Mouse (Mus musculus) forebrain, embryonic 10.5 days (tissue): ENCODE measurements around the gene Cdhr1. TPM values are rescaled to one million over a fixed set of nuclear protein-coding genes. Genes with fewer than 3 reads are reported as not detected.

Experiments used
- DNase-seq: peaks from one replicate; pipeline ENCODE4 v3.0.0-alpha.2; 2017; ENCODE audit warnings: low spot score; ENCODE audit errors: extremely low spot score
- H3K27ac ChIP-seq: fragments of 300-500 bp; sonication (generic); 2 replicates; pipeline ENCODE4 v1.5.1; 2016; ENCODE audit warnings: mild to moderate bottlenecking
- H3K27me3 ChIP-seq: fragments of 300-500 bp; sonication (generic); 2 replicates; pipeline ENCODE4 v1.6.1; 2016; ENCODE audit warnings: mild to moderate bottlenecking; ENCODE audit not compliant: poor library complexity, severe bottlenecking
- H3K36me3 ChIP-seq: fragments of 300-500 bp; sonication (generic); replicated peaks from 2 replicates; pipeline ENCODE4 v1.6.1; 2016; ENCODE audit warnings: mild to moderate bottlenecking, moderate library complexity
- H3K4me1 ChIP-seq: fragments of 300-500 bp; sonication (generic); 2 replicates; pipeline ENCODE4 v1.6.1; 2016
- H3K4me3 ChIP-seq: fragments of 300-500 bp; sonication (generic); 2 replicates; pipeline ENCODE4 v1.5.1; 2016; ENCODE audit warnings: mild to moderate bottlenecking, moderate library complexity
- H3K9me3 ChIP-seq: fragments of 300-500 bp; sonication (generic); 2 replicates; pipeline ENCODE4 v1.6.1; 2016; ENCODE audit warnings: mild to moderate bottlenecking, moderate library complexity
- WGBS: fragments of 180-500 bp; shearing (Covaris S2); methylation state at CpG from one replicate; pipeline ENCODE4 v1.1.7; 2016; 5-methylcytosine and 5-hydroxymethylcytosine counted together
- polyA plus RNA-seq: library from polyadenylated mRNA; unstranded; fragments of >200 nt; fragmentation: Nextera tagmentation; extraction: Ambion mirVana; gene quantifications from 2 replicates; pipeline ENCODE4 v1.2.1, GENCODE M21; 2016

Cdhr1 gene
- polyA plus RNA-seq, 1 experiment from 2014 or later = 1.1 TPM

- 58% methylated on average over 2 of the region's 2 CpGs for WGBS
- no peaks in the 10 kb centered on the region for H3K9me3 ChIP-seq
- no peak for DNase-seq
- no peak overlapping the region for H3K27ac ChIP-seq
- H3K36me3 ChIP-seq = no peaks in the 10 kb centered on the region
- H3K4me1 ChIP-seq = no peaks in the 10 kb centered on the region
- H3K4me3 ChIP-seq = no peak overlapping the region
- H3K27me3 ChIP-seq = no peaks in the 10 kb centered on the region
These were observed 33.3 kb downstream of the Cdhr1 start for GRCm38 (mm10) chr14:37064849-37065248.

GRCm38 (mm10) chr14:37048914-37049410, 49.2 kb downstream of the Cdhr1 start, which contains the start of gene Rgr:
Gene Rgr, minus strand, starts transcription at chr14:37048964.
- Histone ChIP-seq H3K36me3 (no peaks in the 10 kb centered on the region), H3K27me3 (no peaks in the 10 kb centered on the region), H3K9me3 (no peaks in the 10 kb centered on the region), H3K4me3 (no peak within 1 kb of the TSS), H3K27ac (no peak within 1 kb of the TSS), H3K4me1 (peaks cover 8% of the 10 kb centered on the region; the same call in 1 of the 2 replicates)
- no peak for DNase-seq
- 21% methylated on average over 1 of the region's 1 CpGs for WGBS

- no peak for DNase-seq
- H3K27ac ChIP-seq = no peak overlapping the region
- WGBS = 68% methylated on average over 5 of the region's 5 CpGs
These were observed 63.7 kb downstream of the Cdhr1 start for GRCm38 (mm10) chr14:37034432-37034831.

GRCm38 (mm10) chr14:37033241-37033640, 64.9 kb downstream of the Cdhr1 start:
- no peaks in the 10 kb centered on the region for H3K9me3 ChIP-seq
- peak; percentile 66 for DNase-seq
- H3K27ac ChIP-seq = no peak overlapping the region
- no peak overlapping the region for H3K4me3 ChIP-seq
- H3K4me1 ChIP-seq = no peaks in the 10 kb centered on the region
- WGBS = 21% methylated on average over 7 of the region's 7 CpGs
- no peaks in the 10 kb centered on the region for H3K36me3 ChIP-seq
- no peaks in the 10 kb centered on the region for H3K27me3 ChIP-seq

More at GRCm38 (mm10) chr14:37034432-37034831, 63.7 kb downstream of the Cdhr1 start:
- Histone ChIP-seq H3K27me3 (no peaks in the 10 kb centered on the region), H3K9me3 (no peaks in the 10 kb centered on the region), H3K36me3 (no peaks in the 10 kb centered on the region), H3K4me3 (no peak overlapping the region), H3K4me1 (no peaks in the 10 kb centered on the region)

GRCm38 (mm10) chr14:37032481-37033104, 65.6 kb downstream of the Cdhr1 start:
- no peaks in the 10 kb centered on the region for H3K4me1 ChIP-seq
- H3K4me3 ChIP-seq = no peak overlapping the region
- H3K27ac ChIP-seq = no peak overlapping the region
- H3K36me3 ChIP-seq = no peaks in the 10 kb centered on the region
- H3K27me3 ChIP-seq = no peaks in the 10 kb centered on the region
- DNase-seq = no peak
- WGBS = 89% methylated on average over 11 of the region's 11 CpGs
- no peaks in the 10 kb centered on the region for H3K9me3 ChIP-seq

- no peak for DNase-seq
- WGBS = 92% methylated on average over 3 of the region's 3 CpGs
- Histone ChIP-seq H3K9me3 (no peaks in the 10 kb centered on the region), H3K4me1 (no peaks in the 10 kb centered on the region), H3K27ac (no peak overlapping the region), H3K4me3 (no peak overlapping the region), H3K36me3 (no peaks in the 10 kb centered on the region), H3K27me3 (no peaks in the 10 kb centered on the region)
These were observed 69.6 kb downstream of the Cdhr1 start for GRCm38 (mm10) chr14:37028555-37028954.

GRCm38 (mm10) chr14:37027951-37028350, 70.2 kb downstream of the Cdhr1 start:
- H3K36me3 ChIP-seq = no peaks in the 10 kb centered on the region
- 96% methylated on average over 3 of the region's 3 CpGs for WGBS
- H3K9me3 ChIP-seq = no peaks in the 10 kb centered on the region
- H3K27me3 ChIP-seq = no peaks in the 10 kb centered on the region
- H3K4me3 ChIP-seq = no peak overlapping the region
- no peak for DNase-seq
- no peak overlapping the region for H3K27ac ChIP-seq
- no peaks in the 10 kb centered on the region for H3K4me1 ChIP-seq

Other genes starting within 250 kb of the Cdhr1 start
- 21.5 and 22.2 TPM in 2 replicates for gene Ccser2, start 129.6 kb downstream of the Cdhr1 start, polyA plus RNA-seq
- not detected in 2 replicates for gene Rgr, start 49.4 kb downstream of the Cdhr1 start, polyA plus RNA-seq
- gene Lrit1, start 43.5 kb downstream of the Cdhr1 start, polyA plus RNA-seq = not detected in 2 replicates
- gene Lrit2, start 30.4 kb downstream of the Cdhr1 start, polyA plus RNA-seq = not detected in 2 replicates
- 0.21 and 0.38 TPM in 2 replicates for gene 2610528A11Rik, start 15.7 kb upstream of the Cdhr1 start, polyA plus RNA-seq
- gene Ghitm, start 36.9 kb upstream of the Cdhr1 start, polyA plus RNA-seq = 206 and 215 TPM in 2 replicates